Mouse (Mus musculus) CH12.LX (cell line): ENCODE measurements around the gene Ank. TPM values are rescaled to one million over a fixed set of nuclear protein-coding genes. Genes with fewer than 3 reads are reported as not detected.
A peak's percentile ranks its signal among the peaks of the same experiment; 100 is the strongest.

Source experiments
- DNase-seq: peaks from one replicate; pipeline ENCODE4 v3.0.0-alpha.2; 2013; ENCODE audit errors: extremely low read depth
- H3K27ac ChIP-seq: 2 replicates; pipeline ENCODE4 v1.5.1; 2012; ENCODE audit warnings: low read depth, mild to moderate bottlenecking, control low read depth, moderate library complexity; ENCODE audit not compliant: insufficient read depth
- H3K27me3 ChIP-seq: replicated peaks from 2 replicates; pipeline ENCODE3; 2012; ENCODE audit warnings: inconsistent platforms
- H3K36me3 ChIP-seq, 2 experiments: replicated peaks in 1 of 2; 2 replicates each; pipeline versions ENCODE3 to v1.6.1; 2012; ENCODE audit warnings: inconsistent platforms in 1 of 2, low read length in 1 of 2, mild to moderate bottlenecking in 1 of 2, mixed read lengths in 1 of 2, moderate library complexity in 1 of 2; ENCODE audit not compliant: control insufficient read depth in 1 of 2, insufficient read depth in 1 of 2
- H3K4me1 ChIP-seq, 2 experiments: 2 replicates each; pipeline ENCODE4 v1.6.1; 2012; ENCODE audit warnings: inconsistent platforms in 1 of 2, moderate library complexity in 1 of 2; ENCODE audit not compliant: insufficient read depth in 2 of 2, control insufficient read depth in 1 of 2
- H3K4me2 ChIP-seq: 2 replicates; pipeline ENCODE4 v1.6.1; 2012; ENCODE audit warnings: low read depth, mild to moderate bottlenecking, control low read depth; ENCODE audit not compliant: poor library complexity, insufficient read depth, severe bottlenecking
- H3K4me3 ChIP-seq, 3 experiments: fragments of 150-350 bp in 1 of 3; sonication (generic) in 1 of 3; replicated peaks in 1 of 3; 2 replicates each; pipeline versions ENCODE3 to v1.5.1; 2011 to 2012; ENCODE audit warnings: low read depth in 2 of 3, low read length in 2 of 3, mild to moderate bottlenecking in 2 of 3, moderate library complexity in 2 of 3, control low read depth in 1 of 3, improper control_type of control experiment in 1 of 3, inconsistent platforms in 1 of 3, mixed read lengths in 1 of 3; ENCODE audit not compliant: poor library complexity in 1 of 3
- H3K79me2 ChIP-seq: replicated peaks from 2 replicates; pipeline ENCODE4 v1.6.1; 2012; ENCODE audit warnings: mild to moderate bottlenecking, moderate library complexity; ENCODE audit not compliant: control insufficient read depth, poor library complexity, insufficient read depth, severe bottlenecking; ENCODE audit errors: extremely low read depth
- H3K9ac ChIP-seq: 2 replicates; pipeline ENCODE4 v1.6.1; 2012; ENCODE audit warnings: low read depth, mild to moderate bottlenecking, control low read depth, moderate library complexity; ENCODE audit not compliant: insufficient read depth
- H3K9me3 ChIP-seq: replicated peaks from 2 replicates; pipeline ENCODE3; 2012; ENCODE audit warnings: low read length, inconsistent platforms, mixed read lengths
- BHLHE40 ChIP-seq: IDR thresholded peaks from 2 replicates; pipeline ENCODE4 v1.6.1; 2011; ENCODE audit warnings: mild to moderate bottlenecking, low read depth, low read length, improper control_type of control experiment
- CHD1 ChIP-seq: IDR thresholded peaks from 2 replicates; pipeline ENCODE4 v1.6.1; 2012; ENCODE audit warnings: low read depth, low read length, improper control_type of control experiment, inconsistent platforms
- CTCF ChIP-seq, 2 experiments: IDR thresholded peaks in 1 of 2; conservative IDR thresholded peaks in 1 of 2; 2 replicates each; pipeline ENCODE4 v1.5.1; 2011 to 2012; ENCODE audit warnings: low read depth in 2 of 2, low read length in 2 of 2, improper control_type of control experiment in 1 of 2, inconsistent platforms in 1 of 2, mild to moderate bottlenecking in 1 of 2, moderate library complexity in 1 of 2
- E2F4 ChIP-seq: IDR thresholded peaks from 2 replicates; pipeline ENCODE4 v1.6.1; 2011; ENCODE audit warnings: low read depth, low read length, improper control_type of control experiment; ENCODE audit not compliant: insufficient replicate concordance
- ELF1 ChIP-seq: IDR thresholded peaks from 2 replicates; pipeline ENCODE4 v1.6.1; 2014; ENCODE audit warnings: low read depth, mild to moderate bottlenecking, inconsistent platforms, low read length, improper control_type of control experiment
- EP300 ChIP-seq: IDR thresholded peaks from 2 replicates; pipeline ENCODE4 v1.6.1; 2011; ENCODE audit warnings: low read length, improper control_type of control experiment
- GABPA ChIP-seq: IDR thresholded peaks from 2 replicates; pipeline ENCODE4 v1.6.1; 2012; ENCODE audit warnings: low read depth, low read length, improper control_type of control experiment, inconsistent platforms; ENCODE audit not compliant: insufficient replicate concordance
- IRF4 ChIP-seq: IDR thresholded peaks from 2 replicates; pipeline ENCODE4 v1.6.1; 2014; ENCODE audit warnings: low read depth, mild to moderate bottlenecking, inconsistent platforms, low read length, improper control_type of control experiment
- JUND ChIP-seq: conservative IDR thresholded peaks from 2 replicates; pipeline ENCODE4 v1.6.1; 2011; ENCODE audit warnings: low read depth, low read length, improper control_type of control experiment
- MXI1 ChIP-seq: IDR thresholded peaks from 2 replicates; pipeline ENCODE4 v1.6.1; 2011; ENCODE audit warnings: mild to moderate bottlenecking, low read depth, low read length, improper control_type of control experiment
- MYC ChIP-seq: IDR thresholded peaks from 2 replicates; pipeline ENCODE4 v1.6.1; 2011; ENCODE audit warnings: low read depth, mild to moderate bottlenecking, improper control_type of control experiment, low read length
- NELFE ChIP-seq: IDR thresholded peaks from 2 replicates; pipeline ENCODE4 v1.6.1; 2011; ENCODE audit warnings: low read depth, low read length, improper control_type of control experiment
- POLR2AphosphoS2 ChIP-seq: IDR thresholded peaks from 2 replicates; pipeline ENCODE4 v1.6.1; 2011; ENCODE audit warnings: low read depth, low read length, improper control_type of control experiment
- RAD21 ChIP-seq: IDR thresholded peaks from 2 replicates; pipeline ENCODE4 v1.6.1; 2011; ENCODE audit warnings: low read depth, mild to moderate bottlenecking, low read length, improper control_type of control experiment, moderate library complexity
- SIN3A ChIP-seq: IDR thresholded peaks from 2 replicates; pipeline ENCODE4 v1.6.1; 2012; ENCODE audit warnings: low read length, improper control_type of control experiment, inconsistent platforms
- TBP ChIP-seq: conservative IDR thresholded peaks from 2 replicates; pipeline ENCODE4 v1.6.1; 2011; ENCODE audit warnings: low read depth, low read length, improper control_type of control experiment
- UBTF ChIP-seq: IDR thresholded peaks from 2 replicates; pipeline ENCODE4 v1.6.1; 2012; ENCODE audit warnings: low read depth, mild to moderate bottlenecking, inconsistent platforms, low read length, improper control_type of control experiment, moderate library complexity
- USF2 ChIP-seq: conservative IDR thresholded peaks from 2 replicates; pipeline ENCODE4 v1.6.1; 2011; ENCODE audit warnings: low read depth, low read length, improper control_type of control experiment
- ZC3H11A ChIP-seq: IDR thresholded peaks from 2 replicates; pipeline ENCODE4 v1.6.1; 2012; ENCODE audit warnings: low read depth, mild to moderate bottlenecking, inconsistent platforms, low read length, improper control_type of control experiment
- ZKSCAN1 ChIP-seq: IDR thresholded peaks from 2 replicates; pipeline ENCODE4 v1.6.1; 2012; ENCODE audit warnings: low read depth, inconsistent platforms, low read length, improper control_type of control experiment, borderline replicate concordance
- ZMIZ1 ChIP-seq: IDR thresholded peaks from 2 replicates; pipeline ENCODE4 v1.6.1; 2012; ENCODE audit warnings: low read depth, mild to moderate bottlenecking, inconsistent platforms, low read length, improper control_type of control experiment
- ZNF384 ChIP-seq: IDR thresholded peaks from 2 replicates; pipeline ENCODE4 v1.6.1; 2012; ENCODE audit warnings: low read depth, low read length, improper control_type of control experiment, inconsistent platforms
- dilution Hi-C: fragments of 300-500 bp; cut with MboI; formaldehyde crosslinking; loops from 2 replicates; pipeline ENCODE4 v1.14.3; 2020; ENCODE audit warnings: low sequenced_read_pairs; ENCODE audit not compliant: extremely low pct_unique_long_range_greater_than_20kb, extremely low pct_ligation_motif_present
- in situ Hi-C: fragments of 300-500 bp; cut with MboI; formaldehyde crosslinking; loops from 3 replicates; pipeline ENCODE4 v1.14.3; 2019; ENCODE audit warnings: low sequenced_read_pairs, low pct_ligation_motif_present, low pct_unique_long_range_greater_than_20kb, mixed read lengths
- polyA plus RNA-seq: library from polyadenylated mRNA; unstranded; fragments of >175 nt; gene quantifications from 2 replicates; pipeline ENCODE4 v1.2.1, GENCODE M21; 2012; ENCODE audit warnings: low read depth; ENCODE audit not compliant: insufficient read length
- total RNA-seq, 2 experiments: library from RNA; depleted of rRNA; stranded (reverse); fragments of 300-350 nt in 1 of 2; fragments of >200 nt in 1 of 2; gene quantifications; 2 replicates each; pipeline ENCODE4 v1.2.3; 2012 to 2014

Gene Ank
- total and polyA plus RNA-seq, 3 experiments: 4.6 to 12.4 (median 8.6) TPM

- Histone ChIP-seq H3K9ac (no peak overlapping the region), H3K4me2 (no peak overlapping the region), H3K27ac (no peak overlapping the region), H3K9me3 (no peaks in the 10 kb centered on the region), H3K36me3 (peaks cover 25 to 62% of the 10 kb centered on the region in 2 experiments), H3K4me1 (peaks cover 38 to 72% of the 10 kb centered on the region in 2 experiments), H3K79me2 (peaks cover 16% of the 10 kb centered on the region), H3K4me3 (no peak overlapping the region), H3K27me3 (no peaks in the 10 kb centered on the region)
- TF ChIP-seq E2F4 (no peak), ZNF384 (no peak), UBTF (no peak), IRF4 (no peak), ZMIZ1 (no peak), SIN3A (no peak), USF2 (no peak), MXI1 (no peak), EP300 (no peak), ELF1 (no peak), ZC3H11A (no peak), GABPA (no peak), POLR2AphosphoS2 (no peak), TBP (no peak), RAD21 (no peak), MYC (no peak), JUND (no peak), CHD1 (no peak), NELFE (no peak)
- dilution Hi-C loops (no loop called here), in situ Hi-C loops (no loop called here)
- DNase-seq: no peak
These were observed 159.8 kb downstream of the Ank start for GRCm38 (mm10) chr15:27626314-27626713.

DNA sequence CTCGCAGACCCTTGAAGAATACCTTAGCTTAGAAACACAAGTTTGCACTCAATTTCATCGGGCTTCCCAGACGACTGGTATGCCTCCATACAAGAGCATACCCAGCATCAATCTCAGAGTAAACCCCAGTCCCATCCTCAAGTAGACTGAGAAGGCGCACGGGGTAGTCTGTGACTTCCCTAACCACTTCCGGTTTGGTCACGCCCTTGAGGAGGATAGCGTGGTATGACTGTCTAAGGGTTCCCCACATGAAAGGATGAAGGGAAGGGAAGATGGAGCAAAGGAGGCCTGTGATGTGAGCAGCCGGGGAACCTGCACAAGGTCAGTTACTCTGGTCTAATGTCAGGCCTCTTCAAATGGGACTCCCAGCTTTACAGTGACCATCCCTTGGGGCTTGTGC is 161.3 kb downstream of the Ank start:
- H3K9me3 ChIP-seq: no peaks in the 10 kb centered on the region
- peaks cover 40 to 73% of the 10 kb centered on the region in 2 experiments for H3K4me1 ChIP-seq
- no peak overlapping the region for H3K4me3 ChIP-seq
- no peak for TF ChIP-seq CTCF (conservative IDR thresholded peaks at IDR 0.05 in 1 of 2, IDR thresholded peaks at IDR 0.05 in 1 of 2; ENCODE audit: low read depth in 2 of 2, low read length in 2 of 2)
- TF ChIP-seq ELF1: no peak
- no peak for TF ChIP-seq ZKSCAN1
- TF ChIP-seq BHLHE40: peak; percentile 74
- 0 out of 2 replicates have a peak overlapping the region, but pooled peaks have one; percentile 17 for H3K4me2 ChIP-seq
- no peak overlapping the region for H3K27ac ChIP-seq
- DNase-seq: peak; percentile 65
- in situ Hi-C loops (no loop called here), dilution Hi-C loops (no loop called here)
- no peaks in the 10 kb centered on the region for H3K27me3 ChIP-seq
- peaks cover 16% of the 10 kb centered on the region for H3K79me2 ChIP-seq
- H3K36me3 ChIP-seq: peaks cover 17 to 50% of the 10 kb centered on the region in 2 experiments
- H3K9ac ChIP-seq: no peak overlapping the region
